In genomic region chr7:34403876-34404275, GRCm38 (mm10) we compare ENCODE assay signal across 24 mouse cellular contexts. TPM values are rescaled to one million over a fixed set of nuclear protein-coding genes. Genes with fewer than 3 reads are reported as not detected.
A peak's percentile ranks its signal among the peaks of the same experiment; 100 is the strongest.
DNase-seq lines count a peak whose midpoint lies in the region; ATAC-seq lines count a peak whose summit lies in the region.
"Had no signal": no experiment of that assay in that cellular context is flagged by ENCODE, and none has a peak within 500 bp of the region (broad histone marks: within the 10 kb centered on the region; RNA-seq: fewer than 3 reads in every experiment).

No protein-coding gene starts in this region.

- no peak overlapping the region for H3K9ac ChIP-seq in kidney, embryonic 15.5 days
- H3K9ac ChIP-seq: embryonic facial prominence, embryonic 12.5 days; heart, embryonic 15.5 days; hindbrain, embryonic 15.5 days had no signal

- 48% methylated on average over 11 of the region's 11 CpGs for WGBS in kidney, embryonic 15.5 days

- no peak overlapping the region for H3K4me2 ChIP-seq in kidney, embryonic 15.5 days
- H3K4me2 ChIP-seq: embryonic facial prominence, embryonic 12.5 days; heart, embryonic 15.5 days; hindbrain, embryonic 15.5 days had no signal

- H3K27ac ChIP-seq in kidney, embryonic 15.5 days, result no peak overlapping the region
- H3K27ac ChIP-seq: embryonic facial prominence, embryonic 12.5 days; heart, embryonic 10.5 days; heart, embryonic 15.5 days; hindbrain, embryonic 15.5 days had no signal

- peak; percentile 42 for DNase-seq in kidney, adult 11 months
- no peak for DNase-seq in kidney, postnatal 14 days
- DNase-seq in B cell, adult 2 months, result peak; percentile 21 to 35
- peak; percentile 40 to 61 for DNase-seq in kidney, postnatal 25 days
- no peak for DNase-seq in spleen, postnatal 10 days (ENCODE audit: low spot score in 2 of 2)
- no peak for DNase-seq in cerebellum, postnatal 14 days
- DNase-seq in heart, postnatal 25 days (ENCODE audit: low spot score), result no peak
- DNase-seq: adrenal gland, adult 2 months; adrenal gland, postnatal 25 days; cerebellum, adult 18-20 months; cerebellum, adult 9-11 months; embryo, embryonic 11 days; gastrocnemius, postnatal 36 days; heart, postnatal 36 days had no signal

- no peaks in the 10 kb centered on the region for H3K36me3 ChIP-seq in kidney, embryonic 15.5 days
- H3K36me3 ChIP-seq: embryonic facial prominence, embryonic 12.5 days; heart, embryonic 10.5 days; heart, embryonic 15.5 days; hindbrain, embryonic 15.5 days had no signal

- ATAC-seq in kidney, embryonic 15.5 days (replicated peaks; ENCODE audit: low FRiP score), result peak; percentile 29; the same call in 1 of the 2 replicates
- ATAC-seq: activated CD4-positive, CD25-positive, alpha-beta regulatory T cell, adult 4 months; CD4-positive, CD25-positive, alpha-beta regulatory T cell, adult 4 months; forebrain, embryonic 14.5 days; intestine, embryonic 16.5 days; Patski had no signal

- peaks cover 8% of the 10 kb centered on the region for H3K4me1 ChIP-seq in kidney, embryonic 15.5 days
- H3K4me1 ChIP-seq: embryonic facial prominence, embryonic 12.5 days; heart, embryonic 10.5 days; heart, embryonic 15.5 days; hindbrain, embryonic 15.5 days had no signal

- H3K4me3 ChIP-seq in kidney, embryonic 15.5 days (replicated peaks), result no peak overlapping the region
- H3K4me3 ChIP-seq: embryonic facial prominence, embryonic 12.5 days; heart, embryonic 10.5 days; heart, embryonic 15.5 days; hindbrain, embryonic 15.5 days had no signal

- intact Hi-C loops in heart, postnatal 25 days (cut with DNase I), result loop anchor here (10.0 kb wide), 1 partner anchor 771 kb away; no protein-coding TSS in a partner anchor

- H3K9me3 ChIP-seq in kidney, embryonic 15.5 days (replicated peaks), result no peaks in the 10 kb centered on the region
- H3K9me3 ChIP-seq: embryonic facial prominence, embryonic 12.5 days; heart, embryonic 10.5 days; heart, embryonic 15.5 days; hindbrain, embryonic 15.5 days had no signal

- no peaks in the 10 kb centered on the region for H3K27me3 ChIP-seq in kidney, embryonic 15.5 days
- H3K27me3 ChIP-seq: embryonic facial prominence, embryonic 12.5 days; heart, embryonic 15.5 days; hindbrain, embryonic 15.5 days; Patski had no signal

RNA-seq across cellular contexts. Expression of gene Lsm14a, which starts 10.8 kb away (rescaled TPM):
- polyA plus RNA-seq in kidney, embryonic 15.5 days (2015; fragmentation: Nextera tagmentation; extraction: Ambion mirVana), result 90.0 and 93.8 TPM in 2 replicates
- total RNA-seq in heart, postnatal 25 days (2021), result 10 to 100 TPM; 78.9 to 81.3 TPM

Comparison
In these comparisons a context has a peak if more than half of its experiments do, and no peak if none do; other contexts are left out.
1. DNase-seq: peak in kidney, adult 11 months (single experiment), B cell, adult 2 months (2 of 2) and kidney, postnatal 25 days (2 of 2); none in kidney, postnatal 14 days (single experiment), spleen, postnatal 10 days (0 of 2), cerebellum, postnatal 14 days (0 of 2) and heart, postnatal 25 days (single experiment).